Mouse (Mus musculus) A20 (cell line): ENCODE results near the gene Vmn2r106.

Experiments used
- DNase-seq: peaks from one replicate; pipeline ENCODE4 v3.0.0-alpha.2; 2011; ENCODE audit warnings: low read depth, low spot score

The Vmn2r106 gene

GRCm38 (mm10) chr17:20285453-20285852 is at the start of gene Vmn2r106:
Gene Vmn2r106 (minus strand): TSS chr17:20285553.
- DNase-seq = no peak

GRCm38 (mm10) chr17:20305790-20306189 is 20.4 kb upstream of the Vmn2r106 start:
- DNase-seq = no peak

GRCm38 (mm10) chr17:20286906-20287305 is 1.6 kb upstream of the Vmn2r106 start:
- no peak for DNase-seq

- DNase-seq = no peak
These were observed 29.8 kb downstream of the Vmn2r106 start for GRCm38 (mm10) chr17:20255522-20255921.

- no peak for DNase-seq
These were observed 50.4 kb downstream of the Vmn2r106 start, which contains the start of gene Vmn2r105 for GRCm38 (mm10) chr17:20234952-20235351. Gene Vmn2r105 (minus strand): TSS chr17:20235052.
